Mouse (Mus musculus): ENCODE data around the gene Smc3.
A peak's percentile ranks its signal among the peaks of the same experiment; 100 is the strongest.

GRCm38 (mm10) chr19:53552216-53552786 is 47.9 kb upstream of the Smc3 start:
- no peak for TF ChIP-seq POLR2A (IDR thresholded peaks at IDR 0.05; ENCODE audit: insufficient read depth, low read length)
- no peak for TF ChIP-seq CTCF (IDR thresholded peaks at IDR 0.05; ENCODE audit: low read depth, low read length)
- TF ChIP-seq EP300 (IDR thresholded peaks at IDR 0.05; ENCODE audit: insufficient read depth, low read depth, low read length), result 0 out of 2 replicates have a peak, but pooled peaks have one; percentile 18

Measured in ES-Bruce4 (cell line).